Mouse (Mus musculus): ENCODE data around the gene Kcna5.

The Kcna5 gene

DNA sequence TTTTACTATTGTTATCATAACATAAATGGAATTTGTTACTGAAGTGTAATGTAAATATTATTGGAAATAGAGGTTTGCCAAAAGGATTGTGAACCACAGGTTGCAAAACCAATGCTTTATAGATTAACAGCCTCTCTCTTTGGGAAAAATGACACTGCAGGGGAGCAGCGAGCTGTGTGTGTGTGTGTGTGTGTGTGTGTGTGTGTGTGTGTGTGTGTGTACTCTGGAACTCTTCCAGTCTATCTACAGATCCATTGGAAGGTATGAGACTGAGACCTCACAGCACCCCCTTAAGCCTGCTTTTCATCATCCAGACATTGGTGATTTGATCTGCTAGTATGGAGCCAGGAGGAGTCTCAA, 679 bp upstream of the Kcna5 start:
- DNase-seq = no peak

DNA sequence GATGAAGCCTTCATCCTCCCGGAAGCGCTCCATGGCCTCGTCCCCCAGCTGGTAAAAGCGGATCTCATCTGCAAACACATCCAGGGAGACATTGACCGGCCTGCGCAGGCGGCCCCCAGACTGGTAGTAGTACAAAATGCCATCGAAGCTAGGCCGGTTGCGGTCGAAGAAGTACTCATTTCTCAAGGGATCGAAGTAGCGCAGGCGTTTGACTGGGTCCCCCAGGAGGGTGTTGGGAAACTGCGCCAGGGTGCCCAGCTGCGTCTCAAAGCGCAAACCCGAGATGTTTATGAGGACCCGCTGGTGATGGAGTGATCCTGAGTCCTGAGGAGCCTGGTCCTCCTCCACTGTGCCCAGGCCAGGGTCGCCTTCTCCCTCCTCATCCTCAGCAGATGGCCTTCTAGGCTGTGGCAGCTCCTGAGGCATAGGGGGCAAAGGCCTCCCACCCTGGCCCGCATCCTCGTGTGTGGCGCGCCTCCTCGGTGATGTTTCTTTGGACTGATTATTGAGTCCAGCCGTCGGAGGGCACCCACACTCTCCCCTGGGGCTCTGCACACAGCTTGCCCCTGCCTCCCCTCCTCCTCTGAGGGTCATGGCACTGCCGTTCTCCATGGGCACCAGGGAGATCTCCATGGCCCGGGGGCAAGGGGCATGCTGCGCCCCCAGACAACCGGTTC, 543 bp downstream of the Kcna5 start:
- DNase-seq = no peak

DNA sequence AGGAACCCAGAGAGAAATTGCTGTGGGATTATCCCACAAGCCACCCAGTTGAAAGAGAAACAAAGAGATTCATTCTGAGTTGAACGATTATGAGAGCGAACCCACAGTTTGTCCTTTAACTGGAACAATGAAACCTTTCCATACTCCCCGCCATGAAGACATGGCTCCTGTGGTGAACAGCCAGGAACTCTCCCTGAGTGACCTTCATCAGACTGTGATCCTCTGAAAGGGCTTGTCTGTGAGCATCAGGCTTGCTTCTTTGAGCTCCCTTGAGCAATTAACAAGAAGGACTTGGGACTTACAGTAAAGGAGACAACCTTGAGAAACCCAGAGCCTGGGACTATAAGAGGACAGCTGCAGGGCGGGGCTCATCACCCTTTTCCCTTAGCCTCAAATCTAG, 3.9 kb downstream of the Kcna5 start:
- no peak for DNase-seq

DNA sequence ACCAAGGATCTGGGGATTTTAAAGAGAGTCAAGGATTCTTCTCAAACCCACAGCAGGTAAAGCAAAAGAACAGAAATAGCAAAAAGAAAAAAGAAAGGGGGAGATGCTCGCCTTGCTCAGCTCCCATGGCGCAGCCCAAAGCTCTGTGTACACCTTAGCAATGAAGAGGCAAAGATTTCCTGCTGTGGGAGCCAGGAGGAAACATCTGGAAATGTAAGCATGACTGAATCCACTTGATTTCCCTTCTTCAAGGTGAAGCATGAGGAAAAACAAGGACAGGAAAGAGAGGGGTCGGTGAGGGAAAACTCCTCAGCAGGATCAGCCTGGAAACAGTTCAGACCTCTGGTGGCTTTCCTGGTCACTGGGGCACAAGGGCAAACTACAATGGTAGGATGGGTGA, 5.2 kb downstream of the Kcna5 start:
- DNase-seq = no peak

DNA sequence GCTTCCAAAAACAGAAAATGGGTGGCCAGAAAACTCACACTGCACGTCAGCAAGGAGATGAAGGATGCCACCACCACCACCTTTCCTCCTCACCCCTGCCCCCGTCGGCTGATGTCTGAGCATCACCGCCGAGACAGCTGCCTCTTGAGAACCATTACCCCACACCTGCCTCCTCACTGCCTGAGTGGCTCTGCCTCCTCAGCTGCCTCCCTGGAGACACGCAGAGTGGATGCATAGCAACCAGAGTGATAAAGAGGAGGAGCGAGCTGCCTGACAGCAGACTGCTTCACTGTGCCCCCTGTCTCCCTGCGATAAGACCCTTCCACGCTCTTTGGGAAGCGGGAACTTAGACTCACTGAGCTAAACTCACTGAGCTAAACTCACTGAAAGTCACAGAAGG, 20.5 kb downstream of the Kcna5 start:
- DNase-seq = no peak

DNA sequence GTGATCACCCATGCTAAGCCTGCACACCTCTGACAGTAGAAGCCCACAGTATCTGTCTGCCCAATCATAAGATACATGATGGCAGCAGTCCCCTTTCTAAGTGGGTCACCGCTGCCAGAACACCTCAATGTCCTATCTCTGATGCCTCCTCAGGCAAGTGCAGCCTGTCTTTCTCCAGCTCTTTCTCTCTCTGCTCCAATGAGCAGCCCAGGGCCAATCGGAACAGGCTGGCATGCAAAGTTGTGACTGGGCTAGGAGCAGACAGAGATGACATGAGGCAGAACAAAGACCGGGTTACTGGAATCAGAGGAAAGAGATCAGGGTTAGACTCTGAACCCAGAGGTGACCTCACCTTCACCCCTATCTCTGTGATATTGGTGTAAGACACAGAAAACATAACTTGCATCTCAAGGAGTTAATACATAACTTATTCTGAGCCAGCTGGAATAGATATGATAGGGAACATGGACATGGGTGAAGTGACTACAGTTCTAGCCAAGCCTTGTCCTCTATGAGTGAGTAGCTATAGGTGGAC, 21.4 kb downstream of the Kcna5 start:
- no peak for DNase-seq

DNA sequence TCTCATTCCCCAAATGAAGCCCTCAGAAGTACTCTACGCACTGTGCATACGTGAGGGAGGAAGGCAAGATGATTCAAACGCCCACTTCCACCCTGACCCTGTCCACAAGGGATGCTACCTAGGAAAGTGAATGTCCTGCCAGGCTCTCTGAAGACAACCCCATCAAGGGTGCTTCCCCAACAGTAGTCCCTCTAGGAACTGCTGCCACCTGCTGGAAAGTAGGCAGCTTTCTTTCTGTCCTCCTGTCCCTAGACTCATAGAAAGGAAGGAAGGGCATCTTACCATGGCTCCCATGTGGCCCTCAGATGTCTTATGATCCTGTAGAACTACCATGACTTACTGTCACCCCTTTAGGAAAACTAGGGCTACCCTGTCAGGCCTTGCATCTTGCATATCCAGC, 22.1 kb downstream of the Kcna5 start:
- peak; percentile 43 for DNase-seq

DNA sequence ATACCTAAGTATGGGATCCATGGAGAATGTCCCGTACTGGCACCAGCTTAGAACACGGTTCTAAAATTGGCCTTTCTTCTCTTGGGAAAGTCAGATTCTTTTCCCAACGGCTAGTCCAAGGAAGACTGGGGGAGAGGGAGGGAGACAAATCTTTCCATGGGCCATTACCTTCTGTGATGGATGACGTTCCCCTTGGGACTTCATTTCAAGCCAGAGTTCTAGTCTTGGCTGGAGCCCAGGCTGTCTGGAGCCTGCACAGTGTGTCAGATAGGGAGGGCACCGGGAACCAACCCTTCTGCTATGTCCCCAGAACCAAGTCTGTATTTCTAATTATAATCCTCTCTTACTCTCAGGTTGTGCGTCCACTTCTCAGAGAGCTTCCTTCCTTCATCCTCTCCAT, 26.5 kb downstream of the Kcna5 start:
- DNase-seq = no peak

DNA sequence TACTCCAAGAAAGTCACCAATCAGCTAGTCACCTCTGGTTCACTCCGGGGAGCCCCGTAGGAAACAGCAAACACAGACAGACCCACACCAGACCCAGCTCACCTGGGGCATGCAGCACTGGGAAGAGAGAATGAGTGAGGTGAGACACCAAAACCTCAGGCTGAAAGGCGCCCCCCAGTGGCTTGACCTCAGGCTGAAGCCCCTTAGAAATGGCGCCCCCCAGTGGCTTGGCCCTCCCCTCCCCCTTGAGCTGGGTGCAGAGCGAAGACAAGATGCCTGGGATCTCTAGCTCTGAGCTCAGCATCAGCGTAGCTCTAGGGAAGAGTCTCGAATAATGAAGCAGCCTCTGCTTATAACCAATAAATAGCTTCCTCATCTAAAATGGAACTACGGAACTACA, 31.3 kb downstream of the Kcna5 start:
- no peak for DNase-seq

DNA sequence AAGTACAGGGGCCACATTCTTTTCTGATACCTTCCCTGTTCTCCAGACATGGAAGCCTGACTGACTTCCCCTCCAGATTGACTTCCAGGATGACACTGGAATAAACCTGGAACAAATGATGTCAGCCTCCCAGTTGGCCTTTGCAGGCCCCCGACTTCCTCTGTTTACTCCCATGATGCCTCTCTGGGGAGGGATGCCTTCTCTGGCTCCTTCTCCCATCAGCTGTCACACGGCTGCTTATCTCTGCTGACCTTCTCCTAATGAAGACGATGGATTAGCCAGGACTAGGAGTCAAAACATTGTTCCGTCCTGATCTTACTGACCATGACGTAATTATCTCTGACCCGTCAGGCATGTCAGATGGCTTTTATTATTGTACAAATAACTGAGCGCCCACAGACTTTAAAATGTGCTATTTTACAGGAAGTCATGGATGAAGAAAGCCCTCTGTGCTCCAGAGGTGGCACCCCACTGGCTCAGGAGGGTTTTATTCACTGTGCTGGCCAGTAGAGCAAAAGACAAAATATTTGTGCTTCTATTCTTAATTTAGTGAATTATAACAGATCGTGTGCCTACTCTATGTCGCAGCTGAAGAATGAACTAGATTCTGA, 32.4 kb downstream of the Kcna5 start:
- DNase-seq = peak; percentile 58

DNA sequence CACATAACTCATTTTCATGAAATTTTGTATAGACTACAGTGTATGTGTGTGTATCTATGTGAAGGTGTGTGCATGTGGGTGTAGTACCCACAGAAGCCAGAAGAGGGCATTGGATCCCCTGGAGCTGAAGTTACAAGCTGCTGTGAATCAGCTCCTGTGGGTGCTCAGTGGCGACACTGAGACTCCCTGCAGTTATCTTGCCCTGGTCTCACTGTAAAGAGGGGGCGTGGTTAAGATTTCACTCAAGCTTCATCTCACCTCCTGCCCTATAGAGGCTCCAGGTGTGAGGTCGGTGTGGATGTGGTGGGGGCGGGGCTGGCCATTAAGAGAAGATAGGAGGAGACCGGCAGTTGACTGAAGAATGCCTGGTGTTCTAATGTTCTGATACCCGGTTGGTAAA, 34.2 kb downstream of the Kcna5 start:
- no peak for DNase-seq

DNA sequence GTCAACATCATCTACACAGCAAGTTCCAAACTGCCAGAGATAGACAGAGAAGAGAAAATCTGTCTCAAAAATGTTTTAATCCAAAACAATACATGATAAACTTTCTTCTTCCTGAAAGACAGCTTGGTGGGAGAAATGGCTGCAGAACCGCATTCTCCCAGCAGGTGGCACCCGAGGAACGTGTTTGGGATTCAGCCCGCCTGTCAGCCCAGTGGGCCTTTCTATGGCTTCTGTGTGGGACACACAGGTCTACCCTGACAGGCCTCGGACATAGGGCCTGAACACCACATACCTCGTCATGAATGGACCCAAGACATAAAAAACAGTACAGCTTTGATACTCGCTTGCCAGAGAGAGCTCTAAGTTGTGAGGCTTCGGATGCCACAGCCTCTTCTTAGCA, 35.1 kb downstream of the Kcna5 start:
- peak; percentile 83 for DNase-seq

DNA sequence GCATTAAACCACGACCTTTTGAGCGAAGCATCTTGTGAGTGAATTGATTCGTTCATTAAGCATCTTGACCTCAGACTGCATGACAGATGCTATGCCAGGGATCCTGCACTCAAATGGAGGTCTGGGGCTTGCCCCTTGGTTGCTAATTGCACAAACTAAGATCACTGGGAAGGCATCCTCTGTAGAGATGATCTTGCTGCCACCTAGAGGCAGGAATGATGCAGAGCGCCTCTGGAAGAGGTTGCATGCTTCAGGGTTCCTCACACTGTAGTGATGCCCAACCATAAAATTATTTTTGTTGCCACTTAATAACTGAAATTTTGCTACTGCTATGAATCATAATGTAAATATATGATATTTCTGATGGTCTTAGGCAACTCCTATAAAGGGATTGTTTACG, 37.3 kb downstream of the Kcna5 start:
- peak; percentile 76 for DNase-seq

DNA sequence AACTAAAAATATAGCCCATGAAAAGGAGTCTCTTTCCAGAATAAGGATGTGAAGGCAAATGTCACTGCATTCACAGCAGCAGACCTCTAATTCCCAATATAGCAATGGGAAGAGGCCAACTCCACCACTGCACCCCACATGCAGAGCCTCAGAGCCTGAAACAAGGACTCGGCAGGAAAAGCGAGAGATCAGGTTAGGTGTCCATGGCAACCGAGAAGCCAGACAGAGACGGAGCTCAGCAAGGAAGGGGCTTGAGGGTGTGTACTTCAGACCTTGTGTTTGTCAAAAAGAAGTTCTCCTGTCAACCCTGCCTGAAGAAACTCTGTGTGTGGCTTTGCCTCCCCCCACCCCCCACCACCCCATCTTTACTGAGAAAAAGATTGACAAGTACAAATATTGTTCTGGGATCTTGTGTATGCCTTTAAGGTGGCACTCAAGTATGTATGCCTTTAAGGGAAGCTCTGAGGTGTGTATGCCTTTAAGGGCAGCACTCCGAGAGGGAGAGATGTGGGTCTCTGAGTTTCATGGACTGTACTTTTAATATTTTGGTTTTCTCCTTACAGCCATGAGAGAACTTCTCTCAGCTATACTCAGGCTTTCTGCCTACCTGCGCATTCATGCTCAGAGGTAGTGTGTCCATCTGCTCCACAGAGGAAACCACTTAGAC, 37.9 kb downstream of the Kcna5 start:
- DNase-seq = no peak

DNA sequence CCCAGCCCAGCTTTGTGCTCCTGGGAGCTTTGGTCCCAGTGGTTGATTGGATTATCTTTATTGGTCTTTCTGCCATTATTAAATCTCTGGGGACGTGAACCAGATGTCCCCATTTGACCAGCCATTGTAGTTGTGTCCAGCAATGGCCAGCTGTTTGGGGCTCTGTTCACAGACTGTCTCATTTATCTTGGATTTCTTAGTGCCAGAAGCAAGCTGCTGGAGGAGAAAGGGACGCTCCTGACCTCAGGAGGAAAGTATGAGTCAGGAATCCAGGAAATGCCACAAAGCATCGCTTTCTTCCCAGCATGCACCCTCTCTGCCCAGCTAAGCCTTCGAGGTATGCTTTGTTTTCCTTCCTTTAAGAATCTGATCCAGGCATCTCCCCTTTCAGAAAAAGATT, 48.1 kb downstream of the Kcna5 start:
- no peak for DNase-seq

DNA sequence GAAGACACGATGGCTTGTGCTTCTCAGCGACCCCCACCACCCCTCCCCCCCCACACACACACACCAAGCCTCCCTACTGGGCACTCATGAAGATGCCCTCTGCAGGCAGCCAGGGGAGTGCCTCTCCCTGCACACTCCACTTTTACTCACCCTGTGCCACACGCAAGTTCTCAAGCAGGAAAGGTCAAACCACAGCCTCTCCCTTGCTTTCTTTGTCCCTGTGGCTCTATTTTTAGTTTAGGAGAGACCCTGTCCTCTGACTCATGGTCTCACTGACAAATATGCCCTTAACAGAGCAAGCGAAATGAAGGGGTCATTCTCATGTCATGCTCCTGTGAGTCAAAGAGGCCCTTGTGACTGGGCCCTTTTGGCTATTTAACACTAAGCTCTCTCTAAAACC, 50.3 kb downstream of the Kcna5 start:
- no peak for DNase-seq

DNA sequence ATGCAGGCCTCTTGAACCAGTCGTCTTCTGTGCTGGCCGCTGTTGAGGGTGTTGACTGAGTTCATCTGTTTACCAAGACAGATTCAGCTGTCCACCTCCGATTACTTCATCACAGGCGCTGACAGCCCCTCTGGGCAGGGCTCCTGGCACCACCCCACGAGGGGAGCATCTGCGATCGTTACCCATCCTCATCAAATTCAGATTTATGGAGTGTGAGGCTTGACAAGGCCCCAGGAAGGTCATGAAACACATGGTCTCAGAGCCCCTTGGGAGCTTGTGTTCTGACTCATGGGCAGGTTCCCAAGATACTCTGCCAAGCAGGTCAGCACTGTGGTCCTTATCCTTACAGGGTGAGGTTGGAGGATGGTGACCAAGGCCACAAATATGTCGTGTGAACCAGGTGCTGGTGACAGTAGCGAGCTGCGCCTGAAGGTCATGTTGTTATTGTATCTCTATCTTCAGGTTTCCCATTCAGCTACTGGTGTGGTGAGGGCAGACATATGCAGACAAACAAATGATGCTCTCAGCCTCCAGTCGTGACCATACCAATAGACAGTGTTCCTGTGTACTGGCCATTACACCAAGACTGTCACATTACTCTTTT, 51.8 kb downstream of the Kcna5 start:
- peak; percentile 41 for DNase-seq
